Mouse (Mus musculus) kidney, adult 2 months (tissue): ENCODE results near the gene Aplp1. TPM values are rescaled to one million over a fixed set of nuclear protein-coding genes. Genes with fewer than 3 reads are reported as not detected.
A peak's percentile ranks its signal among the peaks of the same experiment; 100 is the strongest.

Experiments used
- DNase-seq: peaks from one replicate; pipeline ENCODE4 v3.0.0; 2021
- H3K27ac ChIP-seq: fragments of 200-500 bp; 2 replicates; pipeline ENCODE4 v1.5.1; 2012; ENCODE audit warnings: low read depth, low read length, control low read depth, inconsistent platforms; ENCODE audit not compliant: insufficient read depth
- H3K27me3 ChIP-seq: fragments of 200-500 bp; replicated peaks from 2 replicates; pipeline ENCODE4 v1.6.1; 2012; ENCODE audit warnings: mild to moderate bottlenecking, moderate library complexity, low read length, inconsistent platforms; ENCODE audit not compliant: control insufficient read depth, insufficient read depth
- H3K36me3 ChIP-seq: fragments of 200-500 bp; 2 replicates; pipeline ENCODE4 v1.6.1; 2012; ENCODE audit warnings: mild to moderate bottlenecking, moderate library complexity, low read length, inconsistent platforms; ENCODE audit not compliant: control insufficient read depth, insufficient read depth
- H3K4me1 ChIP-seq: fragments of 200-500 bp; 2 replicates; pipeline ENCODE4 v1.6.1; 2011; ENCODE audit warnings: low read length; ENCODE audit not compliant: control insufficient read depth, insufficient read depth
- H3K4me3 ChIP-seq: fragments of 200-500 bp; 2 replicates; pipeline ENCODE4 v1.5.1; 2011; ENCODE audit warnings: mild to moderate bottlenecking, low read depth, low read length, control low read depth; ENCODE audit not compliant: insufficient read depth
- CTCF ChIP-seq: fragments of 200-500 bp; conservative IDR thresholded peaks from 2 replicates; pipeline ENCODE4 v1.5.1; 2011; ENCODE audit warnings: low read depth, mild to moderate bottlenecking, control low read depth, low read length, moderate library complexity, mixed read lengths; ENCODE audit not compliant: insufficient read depth, insufficient read length
- POLR2A ChIP-seq: fragments of 200-500 bp; IDR thresholded peaks from one replicate; pipeline ENCODE4 v1.6.1; 2011; ENCODE audit warnings: low read depth, low read length, control low read depth
- WGBS: fragments of 180-500 bp; shearing (Covaris S2); methylation state at CpG from one replicate; pipeline ENCODE4 v1.1.7; 2018; 5-methylcytosine and 5-hydroxymethylcytosine counted together
- polyA plus RNA-seq: library from polyadenylated mRNA; depleted of rRNA; stranded (reverse); fragments of >200 nt; gene quantifications from 2 replicates; pipeline ENCODE4 v1.2.3, GENCODE M21; 2012; rRNA removed

Gene Aplp1
- polyA plus RNA-seq, 1 experiment = 13.0 TPM

DNA sequence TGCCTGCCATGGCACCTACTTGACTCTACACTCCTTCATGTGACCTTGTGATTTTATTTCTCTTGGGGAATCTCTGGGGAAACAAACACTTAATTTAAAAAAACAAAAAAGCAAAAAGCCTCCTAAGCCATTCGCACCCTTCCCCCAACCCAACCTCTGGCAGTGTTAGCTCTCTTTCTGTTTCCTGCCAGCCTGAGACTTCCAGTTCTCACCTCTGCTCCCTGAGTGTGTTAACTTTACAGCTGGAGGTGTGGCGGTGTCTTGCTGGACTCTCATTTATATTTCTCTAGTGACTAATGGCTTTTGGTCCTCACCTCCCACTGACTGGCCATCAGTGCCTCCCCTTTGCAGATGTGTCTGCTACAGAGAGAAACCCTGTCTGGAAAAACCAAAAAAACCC, 35.5 kb downstream of the Aplp1 start:
- 29% methylated on average over 2 of the region's 2 CpGs for WGBS
- DNase-seq = no peak
- no peak for TF ChIP-seq CTCF
- no peak for TF ChIP-seq POLR2A
- no peak overlapping the region for H3K4me3 ChIP-seq
- H3K36me3 ChIP-seq = no peaks in the 10 kb centered on the region
- no peaks in the 10 kb centered on the region; the same call in 1 of the 2 replicates for H3K27me3 ChIP-seq
- H3K27ac ChIP-seq = no peak overlapping the region
- H3K4me1 ChIP-seq = no peaks in the 10 kb centered on the region

DNA sequence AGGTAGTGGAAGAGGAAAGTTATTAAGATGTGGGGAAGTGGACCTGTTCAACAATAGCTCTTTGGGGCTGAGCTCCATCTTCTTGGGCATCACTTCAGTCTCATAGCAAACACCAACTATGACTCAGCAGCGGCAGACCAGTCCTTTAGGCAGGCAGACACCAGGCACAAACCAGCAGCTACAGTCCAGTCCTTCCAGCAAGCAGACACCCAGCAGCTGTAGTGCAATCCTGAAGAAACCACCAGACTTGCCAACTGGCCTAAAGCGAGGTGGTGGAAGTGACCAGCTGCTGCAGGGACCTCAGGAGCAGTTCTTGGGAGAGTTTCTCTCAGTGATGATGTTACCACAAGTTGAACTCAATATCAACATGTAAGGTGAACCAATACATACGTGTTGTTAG, 36.7 kb downstream of the Aplp1 start:
- Histone ChIP-seq H3K36me3 (no peaks in the 10 kb centered on the region), H3K4me1 (no peaks in the 10 kb centered on the region), H3K27me3 (no peaks in the 10 kb centered on the region; the same call in 1 of the 2 replicates), H3K4me3 (no peak overlapping the region), H3K27ac (no peak overlapping the region)
- TF ChIP-seq CTCF (no peak), POLR2A (no peak)
- DNase-seq = no peak
- 85% methylated on average over 3 of the region's 3 CpGs for WGBS

DNA sequence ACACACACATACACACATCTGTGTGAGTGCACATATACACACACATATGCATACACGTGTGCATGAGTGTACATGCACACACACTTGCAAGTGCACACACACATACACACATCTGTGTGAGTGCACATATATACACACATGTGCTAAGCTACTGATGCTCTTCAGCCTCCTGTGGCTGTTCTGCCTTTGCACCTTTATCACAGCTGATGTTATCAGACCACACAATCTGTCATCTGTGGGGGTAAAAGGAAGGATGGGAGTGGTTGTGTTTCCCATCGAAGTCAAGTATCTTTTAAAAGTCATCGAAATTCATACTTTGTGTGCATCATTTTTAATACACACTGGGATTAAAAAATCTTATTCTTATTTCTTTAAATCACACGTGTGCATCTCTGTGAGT, 43.0 kb downstream of the Aplp1 start:
- no peak for DNase-seq
- no peak overlapping the region for H3K27ac ChIP-seq
- H3K4me1 ChIP-seq = no peaks in the 10 kb centered on the region
- H3K4me3 ChIP-seq = no peak overlapping the region
- H3K36me3 ChIP-seq = no peaks in the 10 kb centered on the region
- H3K27me3 ChIP-seq = no peaks in the 10 kb centered on the region
- WGBS = 69% methylated on average over 4 of the region's 4 CpGs
- TF ChIP-seq CTCF (no peak), POLR2A (no peak)

DNA sequence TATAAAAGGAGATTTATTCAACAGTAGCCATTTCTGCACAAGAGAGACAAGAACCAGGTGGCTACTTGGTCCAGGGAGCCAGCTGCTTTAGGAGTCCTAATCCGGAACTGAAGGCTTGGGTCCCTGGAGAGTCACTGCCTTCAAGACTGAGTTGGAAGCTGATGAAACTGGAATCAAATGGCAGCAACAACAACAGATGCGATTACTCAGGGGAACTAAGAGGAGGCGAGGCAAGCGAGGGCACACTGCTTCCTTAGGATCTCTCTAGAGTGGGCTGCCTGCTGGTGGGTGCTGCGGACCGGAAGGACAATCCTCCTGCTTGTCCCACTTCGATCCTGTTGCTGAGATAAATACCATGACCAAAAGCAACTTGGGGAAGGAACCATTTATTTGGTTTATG, 45.7 kb downstream of the Aplp1 start:
- Histone ChIP-seq H3K4me3 (no peak overlapping the region), H3K27ac (no peak overlapping the region), H3K36me3 (no peaks in the 10 kb centered on the region), H3K4me1 (no peaks in the 10 kb centered on the region), H3K27me3 (no peaks in the 10 kb centered on the region)
- 31% methylated on average over 7 of the region's 7 CpGs for WGBS
- DNase-seq = no peak
- no peak for TF ChIP-seq CTCF
- TF ChIP-seq POLR2A = no peak

DNA sequence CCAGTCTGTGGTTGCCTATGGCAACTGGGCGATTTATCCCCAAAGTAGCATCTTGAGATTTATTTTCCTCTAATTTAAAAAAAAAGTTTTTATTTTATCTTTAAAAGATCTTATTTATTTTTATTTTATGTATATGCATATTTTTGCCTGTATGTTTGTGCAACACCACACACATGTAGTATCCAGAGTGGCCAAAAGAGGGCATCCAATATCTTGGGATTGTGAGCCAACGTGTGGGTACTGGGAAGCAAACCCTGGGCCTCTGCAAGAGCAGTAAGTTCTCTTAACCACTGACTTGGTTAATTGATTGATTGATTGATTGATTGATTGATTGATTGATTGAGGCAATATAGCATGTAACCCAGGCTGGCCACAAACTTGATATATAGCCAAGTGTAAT, 50.5 kb downstream of the Aplp1 start:
- Histone ChIP-seq H3K27me3 (no peaks in the 10 kb centered on the region), H3K27ac (no peak overlapping the region), H3K4me3 (no peak overlapping the region), H3K36me3 (no peaks in the 10 kb centered on the region), H3K4me1 (no peaks in the 10 kb centered on the region)
- DNase-seq = no peak
- TF ChIP-seq CTCF = no peak
- no peak for TF ChIP-seq POLR2A
- WGBS = 52% methylated on average over 2 of the region's 2 CpGs

DNA sequence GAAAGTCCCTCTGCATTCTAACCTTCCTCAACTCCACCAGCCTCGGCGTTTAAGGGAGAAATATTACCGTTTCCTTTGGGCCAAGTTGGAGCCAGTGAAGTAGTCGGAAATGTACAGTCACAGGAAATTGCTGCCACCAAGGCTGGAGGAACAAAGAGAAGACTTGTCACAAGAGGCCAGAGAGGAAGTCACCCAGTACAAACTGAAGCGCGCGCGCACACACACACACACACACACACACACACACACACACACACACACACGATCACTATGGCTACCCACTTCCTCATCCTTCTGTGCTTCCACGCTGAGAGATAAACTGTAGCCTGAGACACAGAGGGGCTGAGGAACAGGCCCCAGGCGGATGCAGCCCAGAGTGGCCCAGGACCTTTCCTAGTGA, 51.0 kb downstream of the Aplp1 start:
- no peak overlapping the region for H3K4me3 ChIP-seq
- no peak for TF ChIP-seq CTCF
- TF ChIP-seq POLR2A = no peak
- H3K4me1 ChIP-seq = no peaks in the 10 kb centered on the region
- H3K36me3 ChIP-seq = no peaks in the 10 kb centered on the region
- whole genome bisulfite sequencing = 39% methylated on average over 11 of the region's 11 CpGs
- DNase-seq = peak; percentile 56
- H3K27ac ChIP-seq = 0 out of 2 replicates have a peak overlapping the region, but pooled peaks have one; percentile 26
- H3K27me3 ChIP-seq = no peaks in the 10 kb centered on the region

DNA sequence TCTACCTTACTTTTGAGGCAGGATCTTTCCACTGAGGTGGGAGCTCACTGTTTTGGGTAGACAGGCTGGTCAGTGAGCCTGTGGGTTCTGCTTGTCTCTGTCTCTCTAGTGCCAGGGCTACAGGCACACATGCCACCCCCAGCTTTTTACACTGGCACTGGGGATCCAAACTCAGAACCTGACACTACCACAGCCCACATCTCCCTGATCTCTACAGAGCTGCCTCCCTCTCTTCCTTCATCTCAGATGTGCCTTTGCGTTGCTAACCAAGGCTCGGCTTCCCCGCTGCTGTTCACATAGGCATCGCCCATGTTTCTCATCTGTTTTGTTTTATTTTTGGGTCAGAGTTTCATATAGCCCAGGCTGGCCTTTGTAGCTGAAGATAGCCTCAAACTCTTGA, 51.7 kb downstream of the Aplp1 start:
- 81% methylated on average over 4 of the region's 4 CpGs for WGBS
- no peak for DNase-seq
- H3K27me3 ChIP-seq = no peaks in the 10 kb centered on the region
- no peaks in the 10 kb centered on the region for H3K36me3 ChIP-seq
- no peak overlapping the region for H3K4me3 ChIP-seq
- no peaks in the 10 kb centered on the region for H3K4me1 ChIP-seq
- TF ChIP-seq CTCF = no peak
- TF ChIP-seq POLR2A = no peak
- H3K27ac ChIP-seq = no peak overlapping the region

DNA sequence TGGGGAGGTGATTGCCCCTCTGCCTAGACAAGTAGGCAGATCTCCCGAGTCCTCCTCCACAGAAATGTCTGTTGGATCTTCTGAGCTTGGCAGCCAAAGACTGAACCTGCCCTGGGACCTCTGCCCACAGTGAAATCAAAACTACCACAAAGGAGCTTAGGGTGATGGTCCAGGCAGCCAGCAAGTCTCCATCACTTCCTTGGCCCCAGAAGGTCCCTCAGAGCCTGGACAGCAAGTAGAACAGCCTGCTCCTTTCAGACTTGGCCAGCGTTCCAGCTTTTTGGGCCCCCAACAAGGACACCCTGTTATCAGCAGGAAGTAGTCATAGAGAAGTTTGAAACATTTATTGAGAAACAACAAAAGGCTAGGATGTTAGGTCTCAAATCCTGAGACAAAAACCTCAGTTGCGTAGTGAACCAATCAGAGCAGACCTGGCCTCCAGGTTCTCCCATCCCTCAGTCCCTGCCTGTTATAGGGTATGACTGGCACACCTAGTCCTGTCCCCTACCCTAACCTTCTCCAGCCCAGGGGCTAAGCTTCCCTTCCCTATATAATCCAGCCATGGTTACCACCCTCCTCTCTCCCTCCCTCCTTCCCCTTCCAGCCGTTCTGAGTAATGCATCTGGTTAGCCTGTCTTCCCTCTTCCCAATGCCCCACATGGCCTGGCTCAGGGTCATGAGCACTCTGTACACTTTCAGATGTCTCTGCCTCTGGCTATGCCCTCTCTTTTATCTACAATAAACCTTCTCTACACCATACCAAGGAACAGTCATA, 52.4 kb downstream of the Aplp1 start:
- no peaks in the 10 kb centered on the region for H3K27me3 ChIP-seq
- no peak overlapping the region for H3K27ac ChIP-seq
- H3K4me3 ChIP-seq = no peak overlapping the region
- H3K4me1 ChIP-seq = no peaks in the 10 kb centered on the region
- no peak for TF ChIP-seq POLR2A
- no peak for TF ChIP-seq CTCF
- H3K36me3 ChIP-seq = no peaks in the 10 kb centered on the region
- no peak for DNase-seq
- WGBS = 59% methylated on average over 4 of the region's 4 CpGs

Other genes with a start within 250 kb of the Aplp1 start
- 724 and 781 TPM in 2 replicates for gene Capns1, start 246.7 kb downstream of the Aplp1 start, polyA plus RNA-seq
- gene Polr2i, start 213.6 kb downstream of the Aplp1 start, polyA plus RNA-seq = 187 and 196 TPM in 2 replicates
- gene Tbcb, start 213.3 kb downstream of the Aplp1 start, polyA plus RNA-seq = 51.8 and 72.2 TPM in 2 replicates
- gene Ovol3, start 209.8 kb downstream of the Aplp1 start, polyA plus RNA-seq = 0.19 and 0.27 TPM in 2 replicates
- 0.11 TPM in 1 of 2 replicates, not detected in the other for gene Thap8, start 165.4 kb downstream of the Aplp1 start, polyA plus RNA-seq
- 5.8 and 7.2 TPM in 2 replicates for gene Wdr62, start 165.1 kb downstream of the Aplp1 start, polyA plus RNA-seq
- gene Clip3, start 153.8 kb downstream of the Aplp1 start, polyA plus RNA-seq = 4.2 and 4.9 TPM in 2 replicates
- gene Alkbh6, start 136.8 kb downstream of the Aplp1 start, polyA plus RNA-seq = 99.0 and 122 TPM in 2 replicates
- gene Syne4, start 130.7 kb downstream of the Aplp1 start, polyA plus RNA-seq = 162 and 170 TPM in 2 replicates
- 0.42 and 1.1 TPM in 2 replicates for gene E130208F15Rik, start 123.8 kb downstream of the Aplp1 start, polyA plus RNA-seq
- 26.4 and 27.3 TPM in 2 replicates for gene Sdhaf1, start 121.6 kb downstream of the Aplp1 start, polyA plus RNA-seq
- gene Lrfn3, start 82.8 kb downstream of the Aplp1 start, polyA plus RNA-seq = 9.6 and 11.6 TPM in 2 replicates
- 51.3 and 83.0 TPM in 2 replicates for gene Tyrobp, start 31.8 kb downstream of the Aplp1 start, polyA plus RNA-seq
- 3.7 and 12.0 TPM in 2 replicates for gene Hcst, start 25.7 kb downstream of the Aplp1 start, polyA plus RNA-seq
- gene Nfkbid, start 23.8 kb downstream of the Aplp1 start, polyA plus RNA-seq = 1.8 and 3.1 TPM in 2 replicates
- 0.30 and 0.33 TPM in 2 replicates for gene Kirrel2, start 12.2 kb upstream of the Aplp1 start, polyA plus RNA-seq
- 39.9 and 41.1 TPM in 2 replicates for gene Nphs1, start 12.8 kb upstream of the Aplp1 start, polyA plus RNA-seq
- gene Prodh2, start 48.1 kb upstream of the Aplp1 start, polyA plus RNA-seq = 218 and 246 TPM in 2 replicates
- 7.4 and 7.8 TPM in 2 replicates for gene Arhgap33, start 89.5 kb upstream of the Aplp1 start, polyA plus RNA-seq
- 21.6 and 50.4 TPM in 2 replicates for gene Hspb6, start 106.6 kb upstream of the Aplp1 start, polyA plus RNA-seq
- 7.1 and 8.5 TPM in 2 replicates for gene Proser3, start 106.8 kb upstream of the Aplp1 start, polyA plus RNA-seq
- gene Lin37, start 114.3 kb upstream of the Aplp1 start, polyA plus RNA-seq = 29.0 and 33.8 TPM in 2 replicates
- 47.9 and 54.5 TPM in 2 replicates for gene U2af1l4, start 117.8 kb upstream of the Aplp1 start, polyA plus RNA-seq
- gene Gm49396, start 117.8 kb upstream of the Aplp1 start, polyA plus RNA-seq = 1.5 and 1.9 TPM in 2 replicates
- 168 and 223 TPM in 2 replicates for gene Psenen, start 118.1 kb upstream of the Aplp1 start, polyA plus RNA-seq
- 5.2 and 5.4 TPM in 2 replicates for gene Igflr1, start 119.9 kb upstream of the Aplp1 start, polyA plus RNA-seq
- 26.7 and 31.6 TPM in 2 replicates for gene Kmt2b, start 143.2 kb upstream of the Aplp1 start, polyA plus RNA-seq
- gene Zbtb32, start 153.4 kb upstream of the Aplp1 start, polyA plus RNA-seq = 1.3 and 1.4 TPM in 2 replicates
- 23.6 and 34.5 TPM in 2 replicates for gene Upk1a, start 167.3 kb upstream of the Aplp1 start, polyA plus RNA-seq
- gene Cox6b1, start 180.6 kb upstream of the Aplp1 start, polyA plus RNA-seq = 1,228 and 1,575 TPM in 2 replicates
- not detected in 2 replicates for gene Etv2, start 190.3 kb upstream of the Aplp1 start, polyA plus RNA-seq
- 46.0 and 51.4 TPM in 2 replicates for gene Rbm42, start 204.8 kb upstream of the Aplp1 start, polyA plus RNA-seq
- gene Haus5, start 219.5 kb upstream of the Aplp1 start, polyA plus RNA-seq = 8.9 and 9.1 TPM in 2 replicates
- not detected in 2 replicates for gene Pmis2, start 226.1 kb upstream of the Aplp1 start, polyA plus RNA-seq